Mouse (Mus musculus) heart, embryonic 15.5 days (tissue): ENCODE data around the gene Pcsk6. TPM values are rescaled to one million over a fixed set of nuclear protein-coding genes. Genes with fewer than 3 reads are reported as not detected.

ENCODE experiments used
- ATAC-seq: fragments of 200-750 bp; cut with Nextera tagmentation; replicated peaks from 2 replicates; pipeline ENCODE4 v1.8.0; 2017; ENCODE audit warnings: low read depth, moderate TSS enrichment; ENCODE audit not compliant: insufficient number of reproducible peaks, insufficient read depth, low FRiP score
- H3K27ac ChIP-seq: fragments of 300-500 bp; sonication (generic); 2 replicates; pipeline ENCODE4 v1.5.1; 2015; ENCODE audit warnings: mild to moderate bottlenecking, inconsistent platforms
- H3K27me3 ChIP-seq: fragments of 300-500 bp; sonication (generic); 2 replicates; pipeline ENCODE4 v1.6.1; 2015; ENCODE audit warnings: inconsistent platforms
- H3K36me3 ChIP-seq: fragments of 300-500 bp; sonication (generic); 2 replicates; pipeline ENCODE4 v1.6.1; 2015; ENCODE audit warnings: mild to moderate bottlenecking, inconsistent platforms
- H3K4me1 ChIP-seq: fragments of 300-500 bp; sonication (generic); replicated peaks from 2 replicates; pipeline ENCODE4 v1.6.1; 2015; ENCODE audit warnings: inconsistent platforms
- H3K4me2 ChIP-seq: fragments of 300-500 bp; sonication (generic); 2 replicates; pipeline ENCODE4 v1.6.1; 2015; ENCODE audit warnings: inconsistent platforms, mild to moderate bottlenecking, moderate library complexity
- H3K4me3 ChIP-seq: fragments of 300-500 bp; sonication (generic); 2 replicates; pipeline ENCODE4 v1.5.1; 2015; ENCODE audit warnings: mild to moderate bottlenecking, inconsistent platforms
- H3K9ac ChIP-seq: fragments of 300-500 bp; sonication (generic); 2 replicates; pipeline ENCODE4 v1.6.1; 2015; ENCODE audit warnings: mild to moderate bottlenecking, inconsistent platforms
- H3K9me3 ChIP-seq: fragments of 300-500 bp; sonication (generic); replicated peaks from 2 replicates; pipeline ENCODE4 v1.6.1; 2016; ENCODE audit warnings: inconsistent platforms
- WGBS: fragments of 180-500 bp; shearing (Covaris S2); methylation state at CpG from one replicate; pipeline ENCODE4 v1.1.7; 2015; ENCODE audit warnings: mixed read lengths; 5-methylcytosine and 5-hydroxymethylcytosine counted together
- polyA plus RNA-seq: library from polyadenylated mRNA; unstranded; fragments of >200 nt; fragmentation: Nextera tagmentation; extraction: Ambion mirVana; gene quantifications from 2 replicates; pipeline ENCODE4 v1.2.1, GENCODE M21; 2015

Gene Pcsk6
- polyA plus RNA-seq, 1 experiment from 2014 or later, result 1.8 TPM

- H3K36me3 ChIP-seq, result no peaks in the 10 kb centered on the region
- no peak overlapping the region for H3K4me2 ChIP-seq
- no peaks in the 10 kb centered on the region; the same call in 1 of the 2 replicates for H3K27me3 ChIP-seq
- no peak for ATAC-seq
- no peak overlapping the region for H3K9ac ChIP-seq
- 75% methylated on average over 7 of the region's 7 CpGs for WGBS
- H3K27ac ChIP-seq, result no peak overlapping the region
- H3K9me3 ChIP-seq, result no peaks in the 10 kb centered on the region
- no peak overlapping the region for H3K4me3 ChIP-seq
- peaks cover under 1% of the 10 kb centered on the region; the same call in 1 of the 2 replicates for H3K4me1 ChIP-seq
Measured at GRCm38 (mm10) chr7:65946397-65946796, 84.9 kb downstream of the Pcsk6 start.

- ATAC-seq, result no peak
Measured at GRCm38 (mm10) chr7:65948891-65949290, 87.4 kb downstream of the Pcsk6 start.

GRCm38 (mm10) chr7:65954583-65954982, 93.0 kb downstream of the Pcsk6 start:
- no peak overlapping the region for H3K27ac ChIP-seq
- H3K36me3 ChIP-seq, result no peaks in the 10 kb centered on the region
- no peak overlapping the region for H3K9ac ChIP-seq
- no peaks in the 10 kb centered on the region for H3K9me3 ChIP-seq
- 60% methylated on average over 4 of the region's 4 CpGs for WGBS
- no peaks in the 10 kb centered on the region for H3K27me3 ChIP-seq
- no peak overlapping the region for H3K4me2 ChIP-seq
- no peak overlapping the region for H3K4me3 ChIP-seq
- no peak for ATAC-seq
- no peaks in the 10 kb centered on the region for H3K4me1 ChIP-seq

More at GRCm38 (mm10) chr7:65948891-65949290, 87.4 kb downstream of the Pcsk6 start:
- Histone ChIP-seq H3K4me2 (no peak overlapping the region), H3K4me3 (no peak overlapping the region), H3K27me3 (no peaks in the 10 kb centered on the region), H3K36me3 (no peaks in the 10 kb centered on the region), H3K27ac (no peak overlapping the region), H3K9me3 (no peaks in the 10 kb centered on the region), H3K4me1 (no peaks in the 10 kb centered on the region), H3K9ac (no peak overlapping the region)
- WGBS, result 90% methylated on average over 11 of the region's 11 CpGs

- Histone ChIP-seq H3K27ac (no peak overlapping the region), H3K4me1 (no peaks in the 10 kb centered on the region), H3K27me3 (no peaks in the 10 kb centered on the region), H3K4me2 (no peak overlapping the region), H3K36me3 (no peaks in the 10 kb centered on the region), H3K9me3 (no peaks in the 10 kb centered on the region), H3K4me3 (no peak overlapping the region), H3K9ac (no peak overlapping the region)
- 73% methylated on average over 24 of the region's 24 CpGs for WGBS
- ATAC-seq, result no peak
Measured at GRCm38 (mm10) chr7:65955304-65956220, 94.0 kb downstream of the Pcsk6 start.

GRCm38 (mm10) chr7:65957245-65957644, 95.7 kb downstream of the Pcsk6 start:
- Histone ChIP-seq H3K27me3 (no peaks in the 10 kb centered on the region), H3K27ac (no peak overlapping the region), H3K36me3 (no peaks in the 10 kb centered on the region), H3K4me2 (no peak overlapping the region), H3K9ac (no peak overlapping the region), H3K9me3 (no peaks in the 10 kb centered on the region), H3K4me3 (no peak overlapping the region), H3K4me1 (no peaks in the 10 kb centered on the region)
- no peak for ATAC-seq
- WGBS, result 89% methylated on average over 1 of the region's 1 CpGs

- H3K9me3 ChIP-seq, result no peaks in the 10 kb centered on the region
- no peak overlapping the region for H3K9ac ChIP-seq
- H3K36me3 ChIP-seq, result no peaks in the 10 kb centered on the region
- WGBS, result 74% methylated on average over 5 of the region's 5 CpGs
- no peaks in the 10 kb centered on the region; the same call in 1 of the 2 replicates for H3K4me1 ChIP-seq
- H3K27me3 ChIP-seq, result no peaks in the 10 kb centered on the region
- no peak overlapping the region for H3K27ac ChIP-seq
- ATAC-seq, result no peak
- no peak overlapping the region for H3K4me2 ChIP-seq
- no peak overlapping the region for H3K4me3 ChIP-seq
Measured at GRCm38 (mm10) chr7:65958105-65958504, 96.6 kb downstream of the Pcsk6 start.

- Histone ChIP-seq H3K9ac (no peak overlapping the region), H3K27ac (no peak overlapping the region), H3K4me3 (no peak overlapping the region), H3K4me2 (no peak overlapping the region), H3K36me3 (no peaks in the 10 kb centered on the region), H3K4me1 (no peaks in the 10 kb centered on the region; the same call in 1 of the 2 replicates), H3K9me3 (no peaks in the 10 kb centered on the region), H3K27me3 (no peaks in the 10 kb centered on the region)
- ATAC-seq, result no peak
- WGBS, result 93% methylated on average over 9 of the region's 9 CpGs
Measured at GRCm38 (mm10) chr7:65959221-65959924, 97.8 kb downstream of the Pcsk6 start.

- H3K27me3 ChIP-seq, result no peaks in the 10 kb centered on the region
- no peaks in the 10 kb centered on the region for H3K36me3 ChIP-seq
- H3K4me3 ChIP-seq, result no peak overlapping the region
- no peak for ATAC-seq
- no peaks in the 10 kb centered on the region; the same call in 1 of the 2 replicates for H3K4me1 ChIP-seq
- 66% methylated on average over 7 of the region's 7 CpGs for WGBS
- no peak overlapping the region for H3K4me2 ChIP-seq
- no peak overlapping the region for H3K27ac ChIP-seq
- H3K9me3 ChIP-seq, result no peaks in the 10 kb centered on the region
- H3K9ac ChIP-seq, result no peak overlapping the region
Measured at GRCm38 (mm10) chr7:65962611-65963010, 101.1 kb downstream of the Pcsk6 start.

GRCm38 (mm10) chr7:65964398-65964797, 102.9 kb downstream of the Pcsk6 start:
- H3K9ac ChIP-seq, result no peak overlapping the region
- H3K27me3 ChIP-seq, result no peaks in the 10 kb centered on the region
- H3K9me3 ChIP-seq, result no peaks in the 10 kb centered on the region
- no peak overlapping the region for H3K4me3 ChIP-seq
- H3K4me1 ChIP-seq, result no peaks in the 10 kb centered on the region; the same call in 1 of the 2 replicates
- H3K36me3 ChIP-seq, result no peaks in the 10 kb centered on the region
- no peak overlapping the region for H3K27ac ChIP-seq
- no peak for ATAC-seq
- H3K4me2 ChIP-seq, result no peak overlapping the region

- Histone ChIP-seq H3K36me3 (no peaks in the 10 kb centered on the region), H3K9ac (no peak overlapping the region), H3K4me2 (no peak overlapping the region), H3K4me3 (no peak overlapping the region), H3K4me1 (no peaks in the 10 kb centered on the region), H3K27ac (no peak overlapping the region), H3K27me3 (0 out of 2 replicates have a peak, but pooled peaks cover 5% of the 10 kb centered on the region), H3K9me3 (no peaks in the 10 kb centered on the region)
- no peak for ATAC-seq
- 86% methylated on average over 10 of the region's 10 CpGs for WGBS
Measured at GRCm38 (mm10) chr7:65971301-65971700, 109.8 kb downstream of the Pcsk6 start.

- H3K9ac ChIP-seq, result no peak overlapping the region
- H3K36me3 ChIP-seq, result no peaks in the 10 kb centered on the region
- H3K4me1 ChIP-seq, result peaks cover 8% of the 10 kb centered on the region; the same call in 1 of the 2 replicates
- no peak overlapping the region for H3K27ac ChIP-seq
- no peak overlapping the region for H3K4me3 ChIP-seq
- no peaks in the 10 kb centered on the region for H3K27me3 ChIP-seq
- 64% methylated on average over 5 of the region's 5 CpGs for WGBS
- no peak overlapping the region for H3K4me2 ChIP-seq
- H3K9me3 ChIP-seq, result no peaks in the 10 kb centered on the region
- ATAC-seq, result no peak
Measured at GRCm38 (mm10) chr7:65977286-65977685, 115.8 kb downstream of the Pcsk6 start.
